Mouse (Mus musculus): Measurements from ENCODE around the gene Agtpbp1. TPM values are rescaled to one million over a fixed set of nuclear protein-coding genes. Genes with fewer than 3 reads are reported as not detected.
A peak's percentile ranks its signal among the peaks of the same experiment; 100 is the strongest.

Agtpbp1 gene
- polyA plus RNA-seq, 1 experiment from 2014 or later: 11.3 TPM

- Histone ChIP-seq H3K36me3 (no peaks in the 10 kb centered on the region), H3K9me3 (replicated peaks) (no peaks in the 10 kb centered on the region; the same call in 1 of the 2 replicates), H3K27ac (replicated peaks) (no peak overlapping the region), H3K27me3 (ENCODE audit: low read depth, poor library complexity, severe bottlenecking) (no peaks in the 10 kb centered on the region), H3K4me3 (no peak overlapping the region), H3K4me1 (0 out of 2 replicates have a peak, but pooled peaks cover 3% of the 10 kb centered on the region)
- no peak for DNase-seq (ENCODE audit: low spot score)
- 93% methylated on average over 1 of the region's 1 CpGs for WGBS
These were observed 150.5 kb downstream of the Agtpbp1 start for GRCm38 (mm10) chr13:59434554-59434953.

- no peaks in the 10 kb centered on the region; the same call in 1 of the 2 replicates for H3K9me3 ChIP-seq (replicated peaks)
- 0 out of 2 replicates have a peak, but pooled peaks cover 3% of the 10 kb centered on the region for H3K4me1 ChIP-seq
- no peaks in the 10 kb centered on the region for H3K36me3 ChIP-seq
- H3K27me3 ChIP-seq (ENCODE audit: low read depth, poor library complexity, severe bottlenecking): no peaks in the 10 kb centered on the region
- DNase-seq (ENCODE audit: low spot score): peak; percentile 25
- no peak overlapping the region for H3K4me3 ChIP-seq
- 72% methylated on average over 18 of the region's 18 CpGs for WGBS
- H3K27ac ChIP-seq (replicated peaks): 0 out of 2 replicates have a peak overlapping the region, but pooled peaks have one; percentile 42
These were observed 153.7 kb downstream of the Agtpbp1 start for GRCm38 (mm10) chr13:59431124-59431864.

GRCm38 (mm10) chr13:59429369-59429768 is 155.7 kb downstream of the Agtpbp1 start:
- Histone ChIP-seq H3K36me3 (no peaks in the 10 kb centered on the region), H3K9me3 (replicated peaks) (no peaks in the 10 kb centered on the region; the same call in 1 of the 2 replicates), H3K4me1 (0 out of 2 replicates have a peak, but pooled peaks cover 3% of the 10 kb centered on the region), H3K4me3 (no peak overlapping the region), H3K27me3 (ENCODE audit: low read depth, poor library complexity, severe bottlenecking) (no peaks in the 10 kb centered on the region), H3K27ac (replicated peaks) (no peak overlapping the region)
- 92% methylated on average over 6 of the region's 6 CpGs for WGBS
- DNase-seq (ENCODE audit: low spot score): no peak

- Histone ChIP-seq H3K27ac (replicated peaks) (no peak overlapping the region), H3K4me3 (no peak overlapping the region), H3K36me3 (no peaks in the 10 kb centered on the region), H3K27me3 (ENCODE audit: low read depth, poor library complexity, severe bottlenecking) (no peaks in the 10 kb centered on the region), H3K9me3 (replicated peaks) (no peaks in the 10 kb centered on the region), H3K4me1 (0 out of 2 replicates have a peak, but pooled peaks cover 4% of the 10 kb centered on the region)
- DNase-seq (ENCODE audit: low spot score): no peak
- WGBS: 74% methylated on average over 5 of the region's 5 CpGs
These were observed 161.2 kb downstream of the Agtpbp1 start for GRCm38 (mm10) chr13:59423871-59424270.

- Histone ChIP-seq H3K9me3 (replicated peaks) (no peaks in the 10 kb centered on the region), H3K27me3 (ENCODE audit: low read depth, poor library complexity, severe bottlenecking) (no peaks in the 10 kb centered on the region), H3K27ac (replicated peaks) (no peak overlapping the region), H3K4me3 (no peak overlapping the region), H3K36me3 (no peaks in the 10 kb centered on the region), H3K4me1 (0 out of 2 replicates have a peak, but pooled peaks cover 4% of the 10 kb centered on the region)
- 88% methylated on average over 15 of the region's 15 CpGs for WGBS
- no peak for DNase-seq (ENCODE audit: low spot score)
These were observed 168.3 kb downstream of the Agtpbp1 start for GRCm38 (mm10) chr13:59416530-59417230.

GRCm38 (mm10) chr13:59413885-59414284 is 171.1 kb downstream of the Agtpbp1 start:
- 96% methylated on average over 9 of the region's 9 CpGs for WGBS
- Histone ChIP-seq H3K4me1 (0 out of 2 replicates have a peak, but pooled peaks cover under 1% of the 10 kb centered on the region), H3K36me3 (no peaks in the 10 kb centered on the region), H3K27me3 (ENCODE audit: low read depth, poor library complexity, severe bottlenecking) (no peaks in the 10 kb centered on the region), H3K27ac (replicated peaks) (no peak overlapping the region), H3K9me3 (replicated peaks) (no peaks in the 10 kb centered on the region), H3K4me3 (no peak overlapping the region)
- DNase-seq (ENCODE audit: low spot score): no peak

GRCm38 (mm10) chr13:59412672-59413071 is 172.4 kb downstream of the Agtpbp1 start:
- Histone ChIP-seq H3K36me3 (no peaks in the 10 kb centered on the region), H3K27ac (replicated peaks) (no peak overlapping the region), H3K4me3 (no peak overlapping the region), H3K4me1 (no peaks in the 10 kb centered on the region), H3K27me3 (ENCODE audit: low read depth, poor library complexity, severe bottlenecking) (no peaks in the 10 kb centered on the region), H3K9me3 (replicated peaks) (no peaks in the 10 kb centered on the region)
- WGBS: 90% methylated on average over 4 of the region's 4 CpGs
- no peak for DNase-seq (ENCODE audit: low spot score)

- WGBS: 87% methylated on average over 6 of the region's 6 CpGs
- no peak overlapping the region for H3K4me3 ChIP-seq
- H3K36me3 ChIP-seq: no peaks in the 10 kb centered on the region
- H3K27ac ChIP-seq (replicated peaks): no peak overlapping the region
- no peaks in the 10 kb centered on the region for H3K27me3 ChIP-seq (ENCODE audit: low read depth, poor library complexity, severe bottlenecking)
- peaks cover 8% of the 10 kb centered on the region for H3K4me1 ChIP-seq
- no peak for DNase-seq (ENCODE audit: low spot score)
- no peaks in the 10 kb centered on the region for H3K9me3 ChIP-seq (replicated peaks)
These were observed 177.8 kb downstream of the Agtpbp1 start for GRCm38 (mm10) chr13:59407182-59407581.

- Histone ChIP-seq H3K9me3 (replicated peaks) (no peaks in the 10 kb centered on the region), H3K27me3 (ENCODE audit: low read depth, poor library complexity, severe bottlenecking) (no peaks in the 10 kb centered on the region), H3K4me1 (peaks cover 14% of the 10 kb centered on the region), H3K36me3 (no peaks in the 10 kb centered on the region), H3K27ac (replicated peaks) (peak overlapping the region; percentile 58), H3K4me3 (no peak overlapping the region)
- no peak for DNase-seq (ENCODE audit: low spot score)
- WGBS: 83% methylated on average over 14 of the region's 14 CpGs
These were observed 182.8 kb downstream of the Agtpbp1 start for GRCm38 (mm10) chr13:59402026-59402775.

GRCm38 (mm10) chr13:59397571-59397970 is 187.5 kb downstream of the Agtpbp1 start:
- peak; percentile 54 for DNase-seq (ENCODE audit: low spot score)
- Histone ChIP-seq H3K36me3 (no peaks in the 10 kb centered on the region), H3K9me3 (replicated peaks) (no peaks in the 10 kb centered on the region), H3K27ac (replicated peaks) (no peak overlapping the region), H3K4me3 (no peak overlapping the region), H3K4me1 (peaks cover 10% of the 10 kb centered on the region), H3K27me3 (ENCODE audit: low read depth, poor library complexity, severe bottlenecking) (no peaks in the 10 kb centered on the region)
- 33% methylated on average over 3 of the region's 3 CpGs for WGBS

All from midbrain, embryonic 10.5 days (tissue).